Mouse (Mus musculus): ENCODE measurements around the gene Il17rc.

The Il17rc gene

GRCm38 (mm10) chr6:113471297-113471936 is at the start of gene Il17rc:
Gene Il17rc, plus strand, starts transcription at chr6:113471427.
- DNase-seq, result peak; percentile 43

GRCm38 (mm10) chr6:113423000-113423399 is 48.2 kb upstream of the Il17rc start:
- no peak for DNase-seq

GRCm38 (mm10) chr6:113424187-113424586 is 47.0 kb upstream of the Il17rc start:
- no peak for DNase-seq

DNA sequence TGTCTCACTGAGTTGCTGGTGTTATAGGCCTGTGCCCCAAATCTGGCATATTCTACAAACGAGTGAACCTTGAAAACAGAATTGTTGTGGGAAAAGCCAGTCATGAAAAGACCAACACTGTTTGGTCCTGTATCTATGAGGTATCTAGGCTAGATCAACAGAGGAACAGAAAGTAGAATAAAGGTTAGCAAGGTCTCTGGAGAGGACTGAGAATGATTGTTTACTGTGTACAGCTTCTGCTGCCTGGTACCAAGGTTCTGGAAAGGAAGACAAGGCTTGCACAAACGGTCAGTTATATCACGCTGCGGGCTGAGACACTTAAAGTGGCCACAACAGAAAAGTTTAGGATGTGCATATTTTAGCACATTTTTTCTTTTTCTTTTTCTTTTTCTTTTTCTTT is 44.5 kb upstream of the Il17rc start:
- DNase-seq, result no peak

DNA sequence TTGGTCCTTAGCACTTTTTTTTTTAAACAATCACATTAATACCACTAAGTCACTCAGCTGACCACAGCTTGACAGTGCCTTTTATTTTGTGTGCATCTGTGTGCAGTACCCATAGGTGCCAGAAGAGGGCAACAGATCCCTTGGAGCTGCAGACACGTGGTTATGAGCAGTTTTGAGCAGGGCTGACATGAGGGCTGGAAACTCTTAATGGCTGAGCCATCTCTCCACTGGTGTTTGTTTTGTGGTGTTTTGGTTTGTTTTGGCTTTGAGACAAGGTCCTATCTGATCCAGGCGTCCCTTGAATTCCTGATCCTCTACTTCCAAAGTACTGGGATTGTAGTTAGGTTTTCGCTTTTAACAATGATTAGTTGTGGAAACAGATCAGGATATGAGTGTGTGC is 43.8 kb upstream of the Il17rc start:
- no peak for DNase-seq

GRCm38 (mm10) chr6:113428006-113428405 is 43.2 kb upstream of the Il17rc start:
- no peak for DNase-seq

- no peak for DNase-seq
These were observed 41.3 kb upstream of the Il17rc start for GRCm38 (mm10) chr6:113429965-113430364.

DNA sequence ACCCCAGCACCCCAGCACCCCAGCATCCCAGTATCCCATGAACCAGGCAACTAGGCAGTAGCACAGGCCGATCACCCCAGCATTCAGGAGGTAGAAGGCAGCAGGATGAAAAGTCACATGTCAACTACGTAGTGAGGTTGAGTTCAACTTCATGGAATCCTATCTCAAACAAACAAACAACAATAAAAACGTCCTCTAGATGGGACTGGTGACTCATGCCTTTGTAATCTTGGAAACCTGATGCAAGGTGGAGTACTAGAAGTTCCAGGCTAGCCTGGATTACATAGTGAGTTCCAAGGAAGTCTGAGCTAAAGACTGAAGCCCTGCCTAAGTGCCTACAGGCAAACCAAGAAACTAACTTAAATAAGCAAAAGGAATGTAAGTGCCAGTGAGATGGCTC is 40.4 kb upstream of the Il17rc start:
- DNase-seq, result no peak

- DNase-seq, result no peak
These were observed 39.4 kb upstream of the Il17rc start for GRCm38 (mm10) chr6:113431801-113432200.

- no peak for DNase-seq
These were observed 37.6 kb upstream of the Il17rc start for GRCm38 (mm10) chr6:113433661-113434060.

- DNase-seq, result no peak
These were observed 36.5 kb upstream of the Il17rc start for GRCm38 (mm10) chr6:113434691-113435090.

DNA sequence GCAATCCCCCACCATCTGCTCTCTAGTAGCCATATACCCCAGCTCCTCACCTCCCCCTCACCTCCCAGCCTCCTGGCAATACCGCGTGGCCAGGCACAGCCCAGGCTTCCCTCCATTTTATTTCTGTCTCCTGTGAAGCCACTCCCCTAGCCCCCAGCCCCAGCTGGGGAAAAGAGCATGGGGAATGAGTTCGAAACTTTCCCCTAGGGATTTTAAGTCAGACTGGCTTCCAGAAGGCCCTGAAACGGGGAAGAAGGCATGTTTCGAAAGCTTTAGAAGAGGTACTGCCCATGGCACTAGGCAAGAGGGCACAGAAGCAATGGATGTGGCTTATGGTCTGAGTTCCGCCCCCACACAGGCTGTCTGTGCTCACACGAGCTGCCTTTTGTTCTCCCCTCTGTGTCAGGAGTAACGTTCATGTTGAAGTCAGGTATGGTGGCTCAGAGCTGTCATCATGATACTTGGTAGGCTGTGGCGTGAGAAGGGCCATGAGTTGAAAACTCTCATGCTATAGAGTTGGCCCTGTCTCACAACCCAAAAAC is 35.5 kb upstream of the Il17rc start, which contains the start of gene Cidec:
TSS of gene Cidec (minus strand) at position 97 of the 542 bp plus-strand sequence.
- no peak for DNase-seq

- no peak for DNase-seq
These were observed 34.1 kb upstream of the Il17rc start for GRCm38 (mm10) chr6:113437135-113437534.

- no peak for DNase-seq
These were observed 32.4 kb upstream of the Il17rc start for GRCm38 (mm10) chr6:113438721-113439430.

DNA sequence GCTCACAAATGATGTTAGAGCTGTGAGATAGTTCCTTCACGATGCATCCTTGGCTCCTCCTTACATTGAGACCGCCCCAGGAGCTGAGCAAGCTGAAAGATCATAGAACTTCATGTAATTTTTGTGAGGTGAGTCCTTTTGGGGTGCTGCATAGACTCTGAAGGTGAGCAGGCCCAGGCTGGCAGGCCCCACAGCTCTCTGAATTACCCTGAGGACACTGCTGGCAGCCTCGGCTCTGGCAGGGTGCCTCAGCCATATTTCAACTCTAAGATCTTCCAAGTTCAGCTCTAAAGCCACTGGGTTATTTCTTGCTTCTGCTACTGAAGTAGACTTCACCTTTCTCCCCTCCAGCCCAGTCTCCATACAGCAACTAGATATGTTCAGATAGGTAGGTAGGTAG is 30.5 kb upstream of the Il17rc start:
- no peak for DNase-seq

DNA sequence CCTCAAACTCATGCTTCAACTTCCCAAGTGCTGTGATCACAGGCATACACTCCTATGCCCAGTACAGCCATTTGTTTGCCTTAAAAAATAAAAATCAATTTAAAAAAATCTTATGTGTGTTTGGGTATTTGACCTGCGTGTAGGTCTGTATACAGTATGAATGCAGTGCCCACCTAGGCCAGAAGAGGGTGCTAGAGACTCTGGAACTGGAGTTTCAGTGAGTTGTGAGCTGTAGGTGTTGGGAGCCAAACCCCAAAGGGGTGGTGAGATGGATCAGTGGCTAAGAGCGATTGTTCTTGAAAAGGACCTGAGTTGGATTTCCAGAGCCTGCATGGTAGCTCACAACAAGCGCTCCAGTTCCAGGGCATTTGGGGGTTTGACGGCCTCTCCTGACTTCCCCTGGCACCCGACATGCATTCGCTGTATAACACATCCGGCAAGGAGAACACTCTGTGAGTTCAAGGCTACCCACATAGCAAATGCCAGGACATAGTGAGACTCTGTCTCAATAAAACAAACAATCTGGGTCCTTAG is 30.0 kb upstream of the Il17rc start:
- DNase-seq, result peak; percentile 71

- no peak for DNase-seq
These were observed 29.2 kb upstream of the Il17rc start for GRCm38 (mm10) chr6:113442087-113442441.

- peak; percentile 89 for DNase-seq
These were observed 28.7 kb upstream of the Il17rc start, which contains the start of gene Jagn1 for GRCm38 (mm10) chr6:113442442-113443090. Gene Jagn1, plus strand, starts transcription at chr6:113442569.

DNA sequence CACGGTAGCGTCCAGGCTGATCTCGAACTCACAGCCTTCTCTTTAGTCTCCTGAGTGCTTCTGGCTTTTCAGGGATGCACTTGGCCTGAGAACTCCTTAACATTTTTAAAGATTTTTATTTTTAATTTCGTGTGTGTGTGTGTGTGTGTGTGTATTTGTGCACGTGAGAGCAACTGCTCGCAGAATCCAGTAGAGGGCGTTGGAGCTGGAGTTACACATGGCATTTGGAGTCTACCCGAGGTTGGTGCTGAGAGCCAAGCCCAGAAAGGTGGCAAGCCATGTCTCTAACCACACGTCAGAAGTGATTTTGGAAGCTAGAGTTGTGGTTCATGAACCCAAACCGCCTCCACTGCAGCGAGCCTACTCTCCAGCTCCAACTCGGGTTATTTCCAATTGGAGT is 28.1 kb upstream of the Il17rc start:
- DNase-seq, result no peak

GRCm38 (mm10) chr6:113444207-113444965 is 26.8 kb upstream of the Il17rc start:
- no peak for DNase-seq

GRCm38 (mm10) chr6:113447639-113448038 is 23.6 kb upstream of the Il17rc start:
- DNase-seq, result peak; percentile 49

GRCm38 (mm10) chr6:113451839-113452238 is 19.4 kb upstream of the Il17rc start:
- no peak for DNase-seq

- DNase-seq, result no peak
These were observed 16.2 kb upstream of the Il17rc start for GRCm38 (mm10) chr6:113455007-113455406.

All from cerebellum, adult 11-12 months (tissue).